Mouse (Mus musculus) 3134 (cell line): Measurements from ENCODE around the gene Caprin1.
A peak's percentile ranks its signal among the peaks of the same experiment; 100 is the strongest.

Experiments used
- DNase-seq: peaks from one replicate; pipeline ENCODE4 v3.0.0-alpha.2; 2011; ENCODE audit warnings: low spot score; ENCODE audit not compliant: insufficient read length; ENCODE audit errors: extremely low read depth

Caprin1 gene

GRCm38 (mm10) chr2:103802422-103802821 is 5.0 kb upstream of the Caprin1 start:
- no peak for DNase-seq

- no peak for DNase-seq
Observed at GRCm38 (mm10) chr2:103796861-103797466, 485 bp downstream of the Caprin1 start.

- peak; percentile 78 for DNase-seq
Observed at GRCm38 (mm10) chr2:103796211-103796860, 1.1 kb downstream of the Caprin1 start.

GRCm38 (mm10) chr2:103795843-103796210 is 1.6 kb downstream of the Caprin1 start:
- peak; percentile 66 for DNase-seq

GRCm38 (mm10) chr2:103792009-103792408 is 5.4 kb downstream of the Caprin1 start:
- DNase-seq = no peak

- no peak for DNase-seq
Observed at GRCm38 (mm10) chr2:103785735-103786134, 11.7 kb downstream of the Caprin1 start.

GRCm38 (mm10) chr2:103784621-103785020 is 12.8 kb downstream of the Caprin1 start:
- DNase-seq = no peak

- no peak for DNase-seq
Observed at GRCm38 (mm10) chr2:103762492-103762891, 35.0 kb downstream of the Caprin1 start.

GRCm38 (mm10) chr2:103761993-103762392 is 35.5 kb downstream of the Caprin1 start:
- DNase-seq = no peak

- DNase-seq = peak; percentile 91
Observed at GRCm38 (mm10) chr2:103760906-103761716, 36.3 kb downstream of the Caprin1 start, which contains the start of gene Nat10. Gene Nat10, minus strand, starts transcription at chr2:103761270.

- no peak for DNase-seq
Observed at GRCm38 (mm10) chr2:103760421-103760820, 37.0 kb downstream of the Caprin1 start.

GRCm38 (mm10) chr2:103755458-103756085 is 41.9 kb downstream of the Caprin1 start:
- no peak for DNase-seq

GRCm38 (mm10) chr2:103754614-103755013 is 42.8 kb downstream of the Caprin1 start:
- no peak for DNase-seq

- DNase-seq = no peak
Observed at GRCm38 (mm10) chr2:103751771-103752170, 45.7 kb downstream of the Caprin1 start.

GRCm38 (mm10) chr2:103749091-103749490 is 48.4 kb downstream of the Caprin1 start:
- DNase-seq = no peak

- DNase-seq = no peak
Observed at GRCm38 (mm10) chr2:103747891-103748290, 49.6 kb downstream of the Caprin1 start.

- DNase-seq = no peak
Observed at GRCm38 (mm10) chr2:103746761-103747160, 50.7 kb downstream of the Caprin1 start.

GRCm38 (mm10) chr2:103746096-103746495 is 51.4 kb downstream of the Caprin1 start:
- DNase-seq = no peak

- DNase-seq = no peak
Observed at GRCm38 (mm10) chr2:103745481-103745880, 52.0 kb downstream of the Caprin1 start.

- DNase-seq = peak; percentile 32
Observed at GRCm38 (mm10) chr2:103743988-103744387, 53.5 kb downstream of the Caprin1 start.

- no peak for DNase-seq
Observed at GRCm38 (mm10) chr2:103743536-103743935, 53.9 kb downstream of the Caprin1 start.
